Mouse (Mus musculus) lung, postnatal 4 days (tissue): ENCODE results near the gene Insc.
A peak's percentile ranks its signal among the peaks of the same experiment; 100 is the strongest.

Experiments
- DNase-seq, 2 experiments: peaks; one replicate each; pipeline ENCODE4 v3.0.0; 2021

Gene Insc

GRCm38 (mm10) chr7:114765273-114765672 is 21.8 kb downstream of the Insc start:
- no peak for DNase-seq

GRCm38 (mm10) chr7:114766523-114766922 is 23.0 kb downstream of the Insc start:
- DNase-seq, result no peak

- DNase-seq, result no peak
Measured at GRCm38 (mm10) chr7:114768516-114768915, 25.0 kb downstream of the Insc start.

GRCm38 (mm10) chr7:114769041-114769440 is 25.5 kb downstream of the Insc start:
- no peak for DNase-seq

DNA sequence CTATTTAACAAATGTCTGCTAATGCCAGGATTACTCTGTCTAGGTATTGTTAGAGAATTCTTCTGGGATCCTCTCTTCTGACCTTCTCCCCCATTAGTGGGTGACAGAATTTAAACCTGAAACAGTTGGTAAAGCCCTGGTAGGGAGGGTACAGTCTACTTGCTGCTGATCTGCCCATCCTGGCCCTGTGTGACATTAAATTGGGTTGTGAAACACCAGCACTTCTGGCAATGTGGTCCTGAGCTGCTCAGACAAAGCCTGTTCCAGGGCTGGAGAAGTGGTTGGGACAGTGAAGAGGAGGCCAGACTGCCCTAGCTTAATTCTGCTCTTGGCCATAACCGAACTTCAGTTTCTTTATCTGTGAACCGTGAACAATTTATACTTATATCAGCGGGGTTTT is 27.1 kb downstream of the Insc start:
- no peak for DNase-seq

GRCm38 (mm10) chr7:114771801-114772200 is 28.3 kb downstream of the Insc start:
- no peak for DNase-seq

DNA sequence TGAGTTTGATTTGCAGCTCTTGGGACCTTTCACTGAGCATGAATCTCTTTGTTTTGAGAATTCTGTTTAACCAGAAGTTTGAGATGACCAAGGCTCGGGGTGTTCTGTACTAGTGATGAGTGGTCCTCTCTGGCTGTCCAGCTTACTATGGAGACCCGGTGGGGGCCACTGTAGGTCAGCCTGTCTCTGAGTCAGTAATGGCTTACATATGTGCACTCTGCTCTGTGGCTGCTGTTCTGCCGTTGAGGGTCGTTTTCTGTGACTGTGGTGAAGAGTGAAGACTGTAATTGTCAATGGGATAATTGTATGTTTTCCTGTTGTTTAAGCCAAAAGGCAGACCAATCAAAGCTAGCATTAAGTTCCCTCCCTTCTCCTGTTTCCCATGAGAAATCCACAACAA is 30.3 kb downstream of the Insc start:
- no peak for DNase-seq

DNA sequence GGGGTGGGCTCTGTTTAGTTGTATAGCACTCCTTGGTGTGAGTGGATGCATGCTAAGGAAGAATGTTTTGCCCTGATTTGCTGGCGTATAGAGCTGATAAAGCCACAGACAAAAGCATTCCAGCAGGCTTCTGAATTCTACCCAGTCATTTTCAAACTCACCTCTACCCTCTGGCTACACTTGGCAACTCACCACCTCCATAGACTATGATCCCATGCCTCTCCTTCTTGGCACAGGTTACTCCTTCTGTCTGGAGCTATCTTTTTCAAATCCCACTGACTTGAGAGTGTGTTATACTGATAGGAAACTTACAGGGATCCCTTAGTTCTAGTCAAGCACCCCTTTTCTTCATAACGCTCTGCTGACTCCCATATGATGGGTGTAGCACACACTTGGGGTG is 32.4 kb downstream of the Insc start:
- no peak for DNase-seq

- DNase-seq, result no peak
Measured at GRCm38 (mm10) chr7:114778156-114778770, 34.8 kb downstream of the Insc start.

DNA sequence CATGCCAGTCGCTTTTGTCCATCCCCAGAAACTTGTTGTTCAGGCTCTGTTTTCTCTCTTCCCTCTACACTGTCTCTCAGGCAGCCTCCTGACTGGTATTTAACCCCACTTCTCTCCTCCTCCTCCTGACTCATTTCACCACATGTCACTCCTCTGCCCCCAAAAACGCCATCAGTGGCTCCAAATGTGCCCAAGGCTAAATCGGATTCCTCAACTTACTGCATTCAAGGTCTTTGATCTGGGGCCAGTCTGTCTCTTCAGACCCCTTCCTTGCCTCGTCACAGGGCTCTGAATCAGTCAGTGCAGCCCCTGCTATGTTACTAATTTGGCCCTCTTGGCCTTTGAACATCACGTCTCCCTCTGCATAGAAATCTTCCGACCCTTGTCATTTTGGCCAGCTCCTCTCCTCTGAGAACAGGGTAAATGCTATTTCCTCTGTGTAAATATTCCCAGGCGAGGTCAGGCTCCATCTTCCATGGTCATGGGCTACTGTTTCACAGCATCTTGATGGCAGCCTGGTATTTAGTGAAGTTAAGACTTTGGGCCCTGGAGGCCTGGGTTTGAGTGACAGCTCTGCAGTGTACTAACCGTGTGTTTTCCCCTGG is 35.7 kb downstream of the Insc start:
- no peak for DNase-seq

GRCm38 (mm10) chr7:114783291-114783690 is 39.8 kb downstream of the Insc start:
- DNase-seq, result no peak

- no peak for DNase-seq
Measured at GRCm38 (mm10) chr7:114791087-114791486, 47.6 kb downstream of the Insc start.

DNA sequence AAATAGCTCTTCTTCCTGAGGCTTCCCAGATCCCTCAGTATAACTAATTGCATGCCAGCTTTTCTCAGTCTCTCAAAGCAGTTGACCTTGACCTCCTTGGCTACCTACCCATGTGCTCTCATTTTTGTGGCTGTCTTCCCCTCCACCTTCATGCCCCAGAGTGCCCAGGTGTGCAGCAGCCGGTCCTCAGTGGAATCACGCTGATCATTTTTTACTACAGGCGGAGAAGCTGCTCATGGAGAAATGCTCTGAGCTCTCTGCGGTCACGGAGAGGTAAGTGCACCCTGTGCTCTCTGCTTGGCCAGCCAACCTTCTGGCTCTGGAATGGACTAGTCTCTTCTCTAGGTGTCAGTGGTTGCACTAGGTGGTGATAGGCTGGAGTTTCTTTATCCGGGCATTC is 48.5 kb downstream of the Insc start:
- DNase-seq, result no peak

DNA sequence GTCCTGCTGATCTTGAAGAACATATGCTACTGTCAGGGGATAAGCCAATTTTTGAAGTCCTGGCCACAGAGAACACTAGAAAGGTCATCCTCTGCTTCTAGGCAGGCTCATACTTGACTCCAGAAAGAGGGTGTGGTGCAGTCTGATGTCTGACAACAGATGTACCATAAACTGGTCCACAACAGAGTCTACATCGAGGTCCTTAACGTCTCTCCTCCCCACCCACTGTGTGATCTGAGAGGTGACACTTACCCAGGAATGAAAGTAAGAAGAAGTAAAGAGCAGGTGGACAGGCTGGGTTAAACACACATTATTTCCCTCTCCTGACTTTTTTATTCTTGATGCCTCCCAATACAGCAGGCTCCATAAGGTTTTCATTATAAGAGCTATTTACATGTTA is 50.9 kb downstream of the Insc start:
- no peak for DNase-seq

DNA sequence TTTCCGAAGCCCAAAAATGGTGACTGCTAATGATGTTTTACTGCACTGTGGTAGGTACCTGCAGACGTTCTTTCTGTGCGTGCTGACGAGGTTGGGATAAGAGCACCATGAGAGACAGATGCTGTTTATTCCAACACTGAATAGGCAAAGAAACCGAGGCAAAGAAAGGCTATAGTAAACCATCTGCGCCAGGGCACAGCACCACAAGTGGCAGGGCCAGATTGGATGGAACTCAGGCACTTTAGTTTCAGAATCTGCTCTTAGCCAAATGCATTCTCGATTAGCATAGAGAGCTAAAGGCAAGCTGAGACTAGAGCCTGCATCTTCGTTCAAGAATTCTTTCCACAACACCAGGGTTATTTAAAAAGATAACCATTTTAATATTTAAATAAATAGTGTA is 59.1 kb downstream of the Insc start:
- no peak for DNase-seq

- DNase-seq, result no peak
Measured at GRCm38 (mm10) chr7:114805311-114805710, 61.8 kb downstream of the Insc start.

- no peak for DNase-seq
Measured at GRCm38 (mm10) chr7:114807343-114807742, 63.8 kb downstream of the Insc start.

DNA sequence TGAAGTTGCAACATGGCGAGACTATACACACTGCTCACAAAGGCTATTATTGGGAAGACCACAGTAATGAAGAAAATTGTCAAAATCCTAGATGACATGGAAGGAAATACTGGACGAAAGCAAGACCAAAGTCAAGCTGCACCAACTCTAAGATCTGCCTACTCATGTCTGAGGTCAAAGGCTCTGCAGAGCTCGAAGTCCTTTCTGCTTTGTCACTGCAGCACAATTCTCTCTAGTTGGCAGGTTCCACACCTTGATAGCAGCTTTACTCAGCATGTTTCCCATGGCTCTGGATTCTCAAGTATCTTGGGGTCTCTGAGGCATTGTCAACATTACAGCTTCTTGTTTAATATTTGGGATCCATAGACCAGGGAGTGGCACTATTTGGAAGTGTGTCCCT is 64.8 kb downstream of the Insc start:
- no peak for DNase-seq

DNA sequence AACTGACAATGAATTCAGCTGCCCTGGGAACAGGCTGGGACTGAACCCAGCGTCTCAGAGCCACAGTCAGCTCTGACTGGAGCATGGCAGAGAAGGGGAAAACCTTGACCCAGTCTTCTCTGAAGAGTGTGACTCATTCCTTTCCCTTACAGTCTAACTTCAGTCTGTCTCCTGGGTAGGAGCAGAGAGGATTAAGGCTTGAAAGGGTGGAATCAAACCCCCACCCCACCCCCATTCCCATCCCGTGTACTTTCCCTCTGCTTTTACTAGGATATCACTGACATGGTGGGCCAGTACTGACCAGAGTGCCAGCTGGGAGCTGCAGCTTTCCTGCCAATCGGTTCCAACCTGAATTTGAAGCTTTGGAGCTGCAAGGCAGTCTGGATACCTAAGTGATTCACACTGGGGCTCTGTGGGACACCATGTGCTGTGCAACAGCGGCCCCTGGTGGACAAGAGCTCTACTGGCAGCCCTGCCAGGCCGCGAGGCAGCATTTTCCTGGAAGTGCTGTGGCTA is 73.9 kb downstream of the Insc start:
- peak; percentile 77 to 84 for DNase-seq

DNA sequence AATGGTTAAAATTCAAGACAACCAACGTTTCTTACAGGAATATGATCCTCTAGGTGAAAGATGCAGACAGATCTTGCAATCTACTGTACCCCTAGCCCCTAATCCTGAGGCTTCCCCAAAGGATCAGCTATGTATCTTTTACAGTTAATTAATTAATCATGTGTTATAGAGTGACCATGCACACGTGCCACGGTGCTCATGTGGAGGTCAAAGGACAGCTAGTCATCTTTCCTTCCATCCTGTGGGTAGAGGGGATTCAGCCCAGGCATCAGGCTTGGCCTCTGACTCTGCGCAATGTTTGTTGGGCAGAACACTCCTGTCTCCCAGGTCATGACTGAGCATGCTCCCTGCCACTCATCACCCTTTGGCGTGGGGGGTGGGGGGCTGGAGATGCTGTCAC is 74.4 kb downstream of the Insc start:
- no peak for DNase-seq

- DNase-seq, result no peak
Measured at GRCm38 (mm10) chr7:114818351-114818750, 74.9 kb downstream of the Insc start.

- DNase-seq, result no peak
Measured at GRCm38 (mm10) chr7:114818836-114819235, 75.3 kb downstream of the Insc start.

- DNase-seq, result no peak
Measured at GRCm38 (mm10) chr7:114822736-114823135, 79.2 kb downstream of the Insc start.

GRCm38 (mm10) chr7:114827360-114827759 is 83.9 kb downstream of the Insc start:
- DNase-seq, result no peak
